Mouse (Mus musculus): ENCODE data around the gene Rreb1.

Rreb1 gene

GRCm38 (mm10) chr13:37876366-37876765, 98.2 kb downstream of the Rreb1 start:
- no peak for DNase-seq (ENCODE audit: inconsistent ontology term)

- no peak for DNase-seq (ENCODE audit: inconsistent ontology term)
These were observed 98.6 kb downstream of the Rreb1 start for GRCm38 (mm10) chr13:37876836-37877235.

- DNase-seq (ENCODE audit: inconsistent ontology term), result no peak
These were observed 99.0 kb downstream of the Rreb1 start for GRCm38 (mm10) chr13:37877241-37877640.

- DNase-seq (ENCODE audit: inconsistent ontology term), result no peak
These were observed 100.7 kb downstream of the Rreb1 start for GRCm38 (mm10) chr13:37878918-37879331.

- DNase-seq (ENCODE audit: inconsistent ontology term), result no peak
These were observed 101.4 kb downstream of the Rreb1 start for GRCm38 (mm10) chr13:37879556-37879955.

GRCm38 (mm10) chr13:37880035-37880434, 101.8 kb downstream of the Rreb1 start:
- no peak for DNase-seq (ENCODE audit: inconsistent ontology term)

- no peak for DNase-seq (ENCODE audit: inconsistent ontology term)
These were observed 102.5 kb downstream of the Rreb1 start for GRCm38 (mm10) chr13:37880581-37881130.

GRCm38 (mm10) chr13:37882521-37882920, 104.3 kb downstream of the Rreb1 start:
- no peak for DNase-seq (ENCODE audit: inconsistent ontology term)

GRCm38 (mm10) chr13:37883008-37883407, 104.8 kb downstream of the Rreb1 start:
- DNase-seq (ENCODE audit: inconsistent ontology term), result no peak

GRCm38 (mm10) chr13:37885392-37885791, 107.2 kb downstream of the Rreb1 start:
- DNase-seq (ENCODE audit: inconsistent ontology term), result no peak

GRCm38 (mm10) chr13:37886024-37886423, 107.8 kb downstream of the Rreb1 start:
- no peak for DNase-seq (ENCODE audit: inconsistent ontology term)

GRCm38 (mm10) chr13:37894756-37895155, 116.6 kb downstream of the Rreb1 start:
- DNase-seq (ENCODE audit: inconsistent ontology term), result no peak

GRCm38 (mm10) chr13:37895564-37896254, 117.5 kb downstream of the Rreb1 start:
- no peak for DNase-seq (ENCODE audit: inconsistent ontology term)

- DNase-seq (ENCODE audit: inconsistent ontology term), result no peak
These were observed 118.2 kb downstream of the Rreb1 start for GRCm38 (mm10) chr13:37896423-37896822.

GRCm38 (mm10) chr13:37898772-37899171, 120.6 kb downstream of the Rreb1 start:
- no peak for DNase-seq (ENCODE audit: inconsistent ontology term)

GRCm38 (mm10) chr13:37903036-37903435, 124.8 kb downstream of the Rreb1 start:
- DNase-seq (ENCODE audit: inconsistent ontology term), result no peak

- no peak for DNase-seq (ENCODE audit: inconsistent ontology term)
These were observed 125.3 kb downstream of the Rreb1 start for GRCm38 (mm10) chr13:37903476-37903875.

- no peak for DNase-seq (ENCODE audit: inconsistent ontology term)
These were observed 126.2 kb downstream of the Rreb1 start for GRCm38 (mm10) chr13:37904436-37904835.

- DNase-seq (ENCODE audit: inconsistent ontology term), result no peak
These were observed 129.9 kb downstream of the Rreb1 start for GRCm38 (mm10) chr13:37908061-37908460.

GRCm38 (mm10) chr13:37908493-37908892, 130.3 kb downstream of the Rreb1 start:
- no peak for DNase-seq (ENCODE audit: inconsistent ontology term)

GRCm38 (mm10) chr13:37909225-37909624, 131.0 kb downstream of the Rreb1 start:
- no peak for DNase-seq (ENCODE audit: inconsistent ontology term)

- DNase-seq (ENCODE audit: inconsistent ontology term), result no peak
These were observed 133.8 kb downstream of the Rreb1 start for GRCm38 (mm10) chr13:37912011-37912410.

GRCm38 (mm10) chr13:37912591-37913467, 134.6 kb downstream of the Rreb1 start:
- DNase-seq (ENCODE audit: inconsistent ontology term), result no peak

Data from Muller cell, postnatal 12 days (primary cell).